Mouse (Mus musculus) liver, embryonic 14.5 days (tissue): ENCODE results near the gene Ppib.

ENCODE experiments used
- CTCF ChIP-seq: IDR thresholded peaks from 2 replicates; pipeline ENCODE4 v1.5.1; 2016; ENCODE audit warnings: antibody characterized with exemption, low read depth, control low read depth
- EP300 ChIP-seq: IDR thresholded peaks from 2 replicates; pipeline ENCODE4 v1.6.1; 2016; ENCODE audit warnings: antibody characterized with exemption, low read depth

DNA sequence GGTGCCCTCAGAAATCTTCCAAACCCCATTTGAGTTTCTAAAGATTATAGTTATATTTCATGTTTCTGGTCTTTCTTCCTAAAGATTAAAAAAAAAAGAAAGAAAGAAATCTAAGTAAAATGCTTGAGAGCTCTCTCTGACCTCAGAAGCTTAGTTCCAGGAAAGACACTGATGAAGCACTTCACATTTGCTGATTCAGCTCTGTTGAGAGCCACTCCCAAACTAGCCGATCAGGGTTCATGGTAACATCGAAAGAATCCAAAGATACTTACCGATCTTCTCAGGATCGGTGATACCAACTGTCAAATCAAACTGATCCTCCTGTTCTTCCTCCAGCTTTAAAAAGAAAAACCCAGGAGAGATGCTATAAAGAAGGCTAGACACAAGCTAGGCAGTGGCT is 44.6 kb downstream of the Ppib start:
- TF ChIP-seq CTCF (no peak), EP300 (no peak)
